Mouse (Mus musculus) heart, adult 2 months (tissue): ENCODE results near the gene Ankrd13c. TPM values are rescaled to one million over a fixed set of nuclear protein-coding genes. Genes with fewer than 3 reads are reported as not detected.

ENCODE experiments used
- DNase-seq, 2 experiments: peaks; one replicate each; pipeline ENCODE4 v3.0.0; 2021
- H3K27ac ChIP-seq: fragments of 200-600 bp; 2 replicates; pipeline ENCODE4 v1.8.1; 2022
- H3K27me3 ChIP-seq: fragments of 200-500 bp; 2 replicates; pipeline ENCODE4 v1.6.1; 2012; ENCODE audit warnings: mild to moderate bottlenecking, low read length, inconsistent platforms, mixed read lengths; ENCODE audit not compliant: control insufficient read depth, insufficient read depth
- H3K36me3 ChIP-seq: fragments of 200-500 bp; 2 replicates; pipeline ENCODE4 v1.6.1; 2012; ENCODE audit warnings: low read length, inconsistent platforms; ENCODE audit not compliant: control insufficient read depth, insufficient read depth
- H3K4me1 ChIP-seq: fragments of 200-500 bp; 2 replicates; pipeline ENCODE4 v1.6.1; 2011; ENCODE audit warnings: low read length; ENCODE audit not compliant: control insufficient read depth, insufficient read depth
- H3K4me3 ChIP-seq: fragments of 200-600 bp; 2 replicates; pipeline ENCODE4 v1.8.1; 2022
- H3K79me2 ChIP-seq: fragments of 200-500 bp; replicated peaks from 2 replicates; pipeline ENCODE4 v1.6.1; 2012; ENCODE audit warnings: mild to moderate bottlenecking, inconsistent platforms, low read length, moderate library complexity, mixed read lengths; ENCODE audit not compliant: control insufficient read depth, insufficient read depth
- H3K9ac ChIP-seq: fragments of 200-500 bp; 2 replicates; pipeline ENCODE4 v1.6.1; 2012; ENCODE audit warnings: low read depth, mild to moderate bottlenecking, control low read depth, inconsistent platforms, low read length, mixed read lengths
- CTCF ChIP-seq: fragments of 200-600 bp; IDR thresholded peaks from 2 replicates; pipeline ENCODE4 v1.8.1; 2022; ENCODE audit warnings: antibody characterized with exemption, mild to moderate bottlenecking, moderate library complexity
- EP300 ChIP-seq: fragments of 200-500 bp; IDR thresholded peaks from 2 replicates; pipeline ENCODE4 v1.6.1; 2011; ENCODE audit warnings: low read depth, low read length, control low read depth; ENCODE audit not compliant: insufficient read depth
- POLR2A ChIP-seq: fragments of 200-500 bp; IDR thresholded peaks from 2 replicates; pipeline ENCODE4 v1.6.1; 2011; ENCODE audit warnings: mild to moderate bottlenecking, low read depth, low read length, control low read depth; ENCODE audit not compliant: insufficient read depth
- WGBS: fragments of 180-500 bp; shearing (Covaris S2); methylation state at CpG from one replicate; pipeline ENCODE4 v1.1.7; 2018; 5-methylcytosine and 5-hydroxymethylcytosine counted together
- intact Hi-C: fragments of 180-260 bp; cut with DNase I; formaldehyde crosslinking; loops from one replicate; pipeline ENCODE4 v1.15.1; 2025
- polyA plus RNA-seq: library from polyadenylated mRNA; depleted of rRNA; stranded (reverse); fragments of >200 nt; gene quantifications from 2 replicates; pipeline ENCODE4 v1.2.3, GENCODE M21; 2012
- total RNA-seq, 2 experiments: library from RNA; stranded (reverse); gene quantifications; 2 replicates each; pipeline ENCODE4 v1.2.3; 2021

The Ankrd13c gene
- total and polyA plus RNA-seq, 3 experiments = 7.5 to 31.5 (median 28.8) TPM

- Histone ChIP-seq H3K36me3 (no peaks in the 10 kb centered on the region), H3K9ac (no peak overlapping the region), H3K79me2 (no peaks in the 10 kb centered on the region), H3K4me3 (no peak overlapping the region), H3K4me1 (no peaks in the 10 kb centered on the region), H3K27me3 (no peaks in the 10 kb centered on the region), H3K27ac (no peak overlapping the region)
- intact Hi-C loops = no loop called here
- DNase-seq = no peak
- WGBS = 77% methylated on average over 3 of the region's 3 CpGs
- TF ChIP-seq EP300 = no peak
- no peak for TF ChIP-seq CTCF
- no peak for TF ChIP-seq POLR2A
Measured at GRCm38 (mm10) chr3:157934301-157934823, 12.7 kb upstream of the Ankrd13c start.

DNA sequence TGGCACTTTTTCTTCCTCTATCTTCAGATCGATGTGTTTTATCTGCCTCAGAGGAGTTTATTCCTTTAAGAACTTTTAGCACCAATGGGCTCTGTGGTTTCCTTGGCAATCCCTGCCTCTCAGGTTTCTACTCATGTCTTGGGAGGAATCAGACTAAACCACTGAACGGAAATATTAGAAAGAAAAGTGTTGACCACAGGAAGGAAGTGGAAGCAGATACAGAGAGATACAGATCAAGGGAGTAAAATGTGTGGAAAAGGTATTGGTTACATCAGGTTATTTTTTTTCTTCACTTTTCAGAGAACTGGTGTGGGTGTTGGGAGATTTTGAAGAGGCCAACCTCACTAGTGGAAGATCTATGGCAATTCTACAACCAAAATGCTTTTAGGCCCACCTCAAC, 8.5 kb upstream of the Ankrd13c start:
- Histone ChIP-seq H3K36me3 (no peaks in the 10 kb centered on the region), H3K9ac (no peak overlapping the region), H3K4me3 (no peak overlapping the region), H3K27ac (no peak overlapping the region), H3K79me2 (no peaks in the 10 kb centered on the region), H3K27me3 (no peaks in the 10 kb centered on the region), H3K4me1 (no peaks in the 10 kb centered on the region)
- no peak for TF ChIP-seq POLR2A
- TF ChIP-seq EP300 = no peak
- TF ChIP-seq CTCF = no peak
- 48% methylated on average over 2 of the region's 2 CpGs for WGBS
- intact Hi-C loops = no loop called here
- DNase-seq = no peak

DNA sequence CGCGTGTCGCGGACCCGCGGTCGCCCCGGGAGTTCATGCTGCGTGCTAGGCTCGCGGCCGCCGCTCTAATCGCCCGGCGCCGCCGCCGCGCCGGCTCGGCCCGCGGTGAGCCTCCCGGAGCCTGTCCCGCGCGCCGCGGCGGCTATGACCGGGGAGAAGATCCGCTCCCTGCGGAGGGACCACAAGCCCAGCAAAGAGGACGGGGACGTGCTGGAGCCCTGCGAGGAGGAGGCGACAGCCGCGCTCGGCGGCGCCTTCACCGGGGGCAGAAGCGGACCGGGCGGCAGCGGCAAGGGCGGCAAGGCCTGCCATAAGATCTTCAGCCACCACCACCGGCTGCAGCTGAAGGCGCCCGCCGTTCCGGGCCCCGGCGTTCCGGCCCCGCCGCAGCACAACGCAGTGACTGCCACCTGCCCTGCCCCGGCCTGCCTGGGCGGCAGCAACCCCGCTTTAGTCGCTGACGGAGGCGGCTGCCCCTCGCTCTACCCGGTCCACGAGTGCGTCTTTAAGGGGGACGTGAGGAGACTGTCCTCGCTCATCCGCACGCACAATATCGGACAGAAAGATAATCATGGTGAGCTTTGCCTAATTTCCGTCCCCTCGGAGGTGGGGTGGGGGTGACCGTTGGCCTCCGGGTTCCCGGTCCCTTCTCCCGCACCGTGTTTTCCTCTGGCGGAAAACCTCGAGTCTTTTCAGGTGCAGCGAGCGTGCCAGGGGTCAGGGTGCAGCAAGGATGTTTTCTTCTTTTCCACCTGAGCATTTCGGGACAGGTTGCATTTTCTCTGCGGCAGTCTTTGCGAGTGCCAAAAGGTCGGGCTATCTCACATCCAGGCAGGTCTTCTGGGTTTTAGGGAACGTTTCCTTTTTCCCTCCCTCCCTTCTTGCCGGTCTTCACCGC, 593 bp downstream of the Ankrd13c start:
- H3K4me3 ChIP-seq = peak overlapping the region; percentile 64
- DNase-seq = no peak
- under 1% methylated on average over 91 of the region's 93 CpGs for WGBS

GRCm38 (mm10) chr3:157952716-157953115, 5.7 kb downstream of the Ankrd13c start:
- peaks cover 12% of the 10 kb centered on the region for H3K36me3 ChIP-seq
- H3K79me2 ChIP-seq = peaks cover 13% of the 10 kb centered on the region
- TF ChIP-seq POLR2A = no peak
- no peak for TF ChIP-seq EP300
- no peak for TF ChIP-seq CTCF
- H3K4me3 ChIP-seq = no peak overlapping the region
- H3K4me1 ChIP-seq = peaks cover 4% of the 10 kb centered on the region
- no peaks in the 10 kb centered on the region for H3K27me3 ChIP-seq
- H3K27ac ChIP-seq = no peak overlapping the region
- H3K9ac ChIP-seq = no peak overlapping the region
- intact Hi-C loops = no loop called here
- 88% methylated on average over 2 of the region's 2 CpGs for WGBS
- no peak for DNase-seq

More for the DNA sequence above, 593 bp downstream of the Ankrd13c start:
- Histone ChIP-seq H3K79me2 (peaks cover 7% of the 10 kb centered on the region), H3K9ac (peak overlapping the region; percentile 95), H3K4me1 (peaks cover 4% of the 10 kb centered on the region; the same call in 1 of the 2 replicates), H3K27ac (peak overlapping the region; percentile 99), H3K27me3 (no peaks in the 10 kb centered on the region), H3K36me3 (peaks cover 12% of the 10 kb centered on the region)
- no peak for TF ChIP-seq CTCF
- no peak for TF ChIP-seq EP300
- TF ChIP-seq POLR2A = no peak
- intact Hi-C loops = loop anchor here (5.0 kb wide), 1 partner anchor 415 kb away; the partner anchor contains the start of gene Zranb2

DNA sequence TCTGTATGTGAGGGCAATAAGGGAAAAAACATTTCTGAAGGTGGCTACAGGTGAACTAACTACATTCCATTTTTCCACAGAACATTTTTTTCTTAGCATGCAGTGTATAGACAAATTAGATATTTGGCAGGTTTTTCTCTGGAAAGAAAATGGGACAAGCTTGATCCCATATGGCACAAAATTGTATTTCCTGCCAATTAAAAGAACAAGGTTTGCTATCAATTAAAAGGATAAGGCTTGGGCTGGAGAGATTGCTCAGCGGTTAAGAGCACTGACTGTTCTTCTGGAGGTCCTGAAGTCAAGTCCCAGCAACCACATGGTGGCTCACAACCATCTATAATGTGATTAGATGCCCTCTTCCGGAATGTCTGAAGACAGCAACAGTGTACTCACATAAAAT, 8.4 kb downstream of the Ankrd13c start:
- H3K4me1 ChIP-seq = peaks cover 2% of the 10 kb centered on the region
- H3K4me3 ChIP-seq = no peak overlapping the region
- intact Hi-C loops = no loop called here
- DNase-seq = no peak
- H3K9ac ChIP-seq = no peak overlapping the region
- H3K27me3 ChIP-seq = no peaks in the 10 kb centered on the region
- peaks cover 6% of the 10 kb centered on the region for H3K36me3 ChIP-seq
- H3K27ac ChIP-seq = no peak overlapping the region
- H3K79me2 ChIP-seq = peaks cover 16% of the 10 kb centered on the region
- TF ChIP-seq EP300 (no peak), CTCF (no peak), POLR2A (no peak)
- WGBS = 70% methylated on average over 2 of the region's 2 CpGs

DNA sequence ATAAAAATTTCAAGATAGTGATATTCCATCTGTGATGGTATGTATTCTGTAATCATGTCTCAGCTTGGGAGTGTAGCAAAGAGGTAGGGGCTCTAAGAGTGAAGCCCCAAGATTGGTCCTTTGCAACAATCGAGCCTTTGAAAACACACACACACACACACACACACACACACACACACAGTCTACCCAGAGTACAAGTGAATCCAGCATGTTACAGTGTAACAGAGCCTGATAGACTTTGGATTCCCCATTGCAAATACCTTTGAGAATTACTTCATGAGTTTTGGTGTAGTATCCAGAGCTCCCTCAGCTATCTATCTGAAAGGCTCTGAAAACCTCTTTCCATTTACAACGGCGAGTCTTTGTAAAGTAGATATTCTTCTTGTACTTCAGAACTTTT, 9.2 kb downstream of the Ankrd13c start:
- Histone ChIP-seq H3K27ac (no peak overlapping the region), H3K79me2 (peaks cover 16% of the 10 kb centered on the region), H3K27me3 (no peaks in the 10 kb centered on the region), H3K36me3 (peaks cover 2% of the 10 kb centered on the region), H3K4me3 (no peak overlapping the region), H3K4me1 (peaks cover 2% of the 10 kb centered on the region), H3K9ac (no peak overlapping the region)
- intact Hi-C loops = no loop called here
- TF ChIP-seq EP300 = no peak
- TF ChIP-seq CTCF = no peak
- TF ChIP-seq POLR2A = no peak
- no peak for DNase-seq
- WGBS = 94% methylated on average over 3 of the region's 3 CpGs
